Mouse (Mus musculus): ENCODE measurements at regions not wholly inside any gene's neighbourhood (a gene's known extent, or its start where the extent isn't known, plus 50 kb on each side); places are given as distances from the start of the nearest gene placed in this dataset.

GRCm38 (mm10) chr13:47955504-47955903, 305.5 kb upstream of the Id4 start:
- no peak for DNase-seq (ENCODE audit: low spot score in 2 of 2)

- no peak for DNase-seq (ENCODE audit: low spot score in 2 of 2)
These were observed 303.4 kb upstream of the Id4 start for GRCm38 (mm10) chr13:47957662-47958061.

DNA sequence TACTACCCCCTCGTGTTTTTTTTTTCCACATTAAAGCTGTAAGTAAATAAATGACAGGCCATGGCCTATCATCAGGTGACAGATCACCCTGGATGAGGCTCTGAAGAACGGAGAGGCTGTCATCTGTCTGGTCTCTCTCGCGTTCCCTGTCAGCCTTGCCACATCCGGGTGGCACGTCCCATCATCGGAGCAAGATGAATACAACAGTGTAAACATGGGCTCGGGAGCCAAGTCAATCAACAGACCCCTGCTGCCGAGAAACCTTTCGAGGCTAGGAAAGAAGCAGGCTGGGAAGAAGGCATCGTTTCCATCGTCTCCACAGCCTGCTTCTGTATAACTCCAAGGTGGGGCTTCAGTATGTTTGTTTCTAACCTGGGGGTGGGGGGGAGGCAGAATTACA, 286.8 kb upstream of the Id4 start:
- DNase-seq (ENCODE audit: low spot score in 2 of 2), result no peak

DNA sequence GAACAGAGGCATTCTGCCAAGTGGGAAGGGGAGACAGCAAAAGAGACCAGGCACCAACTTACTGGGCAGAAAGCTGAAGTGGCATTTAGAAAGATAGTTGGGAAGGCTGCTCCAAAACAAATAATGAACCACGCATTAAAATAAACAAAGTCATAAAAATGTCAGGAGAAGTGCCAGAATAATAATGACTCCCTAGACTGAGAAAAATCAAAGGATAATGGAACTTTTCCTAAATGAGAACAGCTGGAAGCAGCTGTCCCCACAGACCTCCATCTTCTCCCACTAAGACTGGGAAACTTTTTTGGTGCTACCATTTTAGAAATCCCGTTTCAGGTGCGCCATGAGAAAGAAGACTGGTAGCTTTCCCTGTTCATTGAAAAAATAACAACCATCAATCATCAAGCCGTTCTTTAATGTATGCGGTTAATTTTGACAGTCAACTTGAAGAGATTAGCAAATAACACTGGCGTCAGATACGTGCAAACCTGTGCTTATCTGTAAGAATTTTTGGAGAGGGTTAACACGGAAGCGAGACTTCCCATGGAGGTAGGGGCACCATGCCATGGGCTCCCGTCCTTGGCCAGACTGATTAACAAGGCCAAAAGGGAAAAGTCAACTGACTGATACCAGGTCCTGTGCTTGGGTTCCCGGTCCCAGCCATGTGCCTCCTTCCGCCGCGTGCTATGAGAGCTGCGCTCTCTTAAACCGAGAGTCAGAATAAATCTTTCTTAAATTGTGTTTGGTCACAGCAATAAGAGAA, 286.1 kb upstream of the Id4 start:
- no peak for DNase-seq (ENCODE audit: low spot score in 2 of 2)

DNA sequence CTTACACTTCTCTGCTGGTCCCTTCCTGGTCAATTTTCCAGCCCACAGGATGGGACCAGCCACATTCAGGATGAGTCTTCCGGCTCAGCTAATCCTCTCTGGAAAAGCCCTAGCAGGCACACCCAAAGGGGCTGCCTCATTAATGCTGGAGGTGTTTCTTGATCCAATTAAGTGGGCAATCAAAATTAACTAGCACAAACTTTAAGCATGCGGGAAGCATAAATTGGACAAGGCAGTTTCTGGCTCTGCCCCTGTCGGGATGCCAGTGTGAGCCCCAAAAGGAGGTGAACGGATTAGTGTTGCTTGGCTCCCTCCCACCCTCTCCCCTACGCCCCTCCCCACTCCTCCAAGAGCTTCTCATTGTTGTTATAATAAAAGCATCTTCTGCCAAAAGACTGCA, 262.5 kb upstream of the Id4 start:
- no peak for DNase-seq (ENCODE audit: low spot score in 2 of 2)

DNA sequence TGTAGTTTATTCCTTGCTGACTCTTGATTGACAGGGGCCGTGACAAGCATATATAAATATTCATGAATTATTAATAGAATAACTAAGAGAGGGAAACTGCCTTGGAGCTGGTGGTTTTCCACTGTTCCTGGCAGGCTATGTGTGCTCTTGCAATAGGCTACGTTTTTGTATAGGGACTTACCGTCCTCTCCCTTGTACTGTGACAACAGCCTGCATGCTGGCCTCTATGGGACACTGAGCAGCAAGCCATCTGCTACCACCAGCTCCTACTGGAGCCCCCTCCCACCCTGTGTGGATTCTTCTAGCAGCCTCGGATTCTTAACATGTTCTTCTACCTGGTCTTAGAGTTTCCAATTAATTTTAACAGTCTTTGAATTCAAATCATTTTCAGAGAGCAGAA, 261.6 kb upstream of the Id4 start:
- DNase-seq (ENCODE audit: low spot score in 2 of 2), result no peak

DNA sequence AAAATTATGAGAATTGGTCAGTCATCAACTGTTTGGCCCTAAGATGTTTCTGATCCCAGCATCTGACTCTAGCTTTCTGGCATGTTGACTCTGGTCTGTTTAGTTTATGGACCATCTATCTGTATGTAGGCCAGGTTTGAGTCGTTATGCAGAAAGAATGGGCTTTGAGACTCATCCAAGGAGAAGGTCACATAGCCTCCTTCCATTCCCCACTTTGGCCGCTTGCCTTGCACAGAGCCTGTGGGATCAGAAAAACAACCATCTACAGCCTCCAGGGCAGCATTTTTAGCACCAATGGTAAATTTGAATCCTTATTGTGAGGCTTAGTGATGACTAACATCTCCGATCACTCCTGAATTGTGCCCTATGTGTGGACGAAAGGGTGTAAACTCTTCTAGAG, 257.9 kb upstream of the Id4 start:
- no peak for DNase-seq (ENCODE audit: low spot score in 2 of 2)

DNA sequence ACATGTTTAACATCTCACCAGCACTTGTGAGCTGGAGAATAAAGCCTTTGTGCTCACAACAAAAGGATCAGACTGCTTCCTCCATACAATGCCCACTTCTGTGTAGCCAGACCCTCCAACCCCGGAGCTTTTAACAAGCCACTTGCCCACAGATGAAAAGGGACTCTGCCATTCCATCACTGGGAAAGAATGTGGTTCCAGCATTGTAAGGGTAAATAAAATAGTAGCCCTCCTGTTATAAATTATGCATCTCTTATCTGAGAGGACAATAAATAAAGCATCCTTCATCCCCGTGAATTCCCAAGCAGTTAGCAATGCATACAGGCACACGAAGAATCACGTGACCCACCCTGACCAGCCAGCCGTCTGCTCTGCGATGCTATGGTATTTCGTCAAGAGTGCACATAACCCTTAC, 247.7 kb upstream of the Id4 start:
- DNase-seq (ENCODE audit: low spot score in 2 of 2), result no peak

GRCm38 (mm10) chr13:48015296-48015695, 245.7 kb upstream of the Id4 start:
- no peak for DNase-seq (ENCODE audit: low spot score in 2 of 2)

DNA sequence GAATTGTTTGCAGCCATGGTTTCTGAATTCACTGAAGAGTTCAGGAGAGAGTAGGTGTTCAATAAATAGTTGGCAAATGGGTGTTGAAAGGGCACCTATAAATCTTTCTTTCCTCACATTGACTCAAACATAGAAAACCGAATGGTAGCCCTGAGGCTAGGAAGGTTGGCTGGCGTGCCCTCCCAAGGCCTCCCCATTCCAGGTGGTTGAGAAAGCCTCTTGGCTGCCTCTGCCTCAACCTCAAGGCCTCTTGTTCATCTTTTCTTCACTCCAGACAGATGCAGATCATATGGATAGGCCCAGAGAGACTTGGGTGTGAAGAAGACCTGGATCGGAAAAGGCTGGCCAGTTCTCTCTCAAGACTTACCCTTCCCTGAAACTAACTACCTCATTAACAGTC, 245.0 kb upstream of the Id4 start:
- no peak for DNase-seq (ENCODE audit: low spot score in 2 of 2)

GRCm38 (mm10) chr13:48016606-48017005, 244.4 kb upstream of the Id4 start:
- DNase-seq (ENCODE audit: low spot score in 2 of 2), result no peak

- no peak for DNase-seq (ENCODE audit: low spot score in 2 of 2)
These were observed 243.4 kb upstream of the Id4 start for GRCm38 (mm10) chr13:48017649-48018048.

DNA sequence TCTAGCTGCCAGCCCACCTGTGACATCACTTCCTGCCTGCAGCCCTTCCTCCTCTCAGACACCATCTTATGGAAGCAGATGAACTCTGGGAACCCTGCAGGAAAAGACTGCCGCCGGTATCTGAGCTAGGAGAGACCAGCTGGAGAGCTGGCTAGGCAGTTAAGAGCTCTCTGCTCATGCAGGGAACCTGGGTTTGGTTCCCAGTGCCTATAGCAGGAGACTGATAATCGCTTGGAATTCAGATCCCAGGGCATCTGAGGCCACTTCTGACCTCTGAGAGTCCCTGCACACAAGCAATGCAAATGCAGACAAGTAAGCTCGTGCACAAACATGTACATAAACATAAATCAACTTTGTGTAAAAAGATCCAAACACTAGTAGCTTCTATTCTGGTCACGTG, 242.4 kb upstream of the Id4 start:
- no peak for DNase-seq (ENCODE audit: low spot score in 2 of 2)

DNA sequence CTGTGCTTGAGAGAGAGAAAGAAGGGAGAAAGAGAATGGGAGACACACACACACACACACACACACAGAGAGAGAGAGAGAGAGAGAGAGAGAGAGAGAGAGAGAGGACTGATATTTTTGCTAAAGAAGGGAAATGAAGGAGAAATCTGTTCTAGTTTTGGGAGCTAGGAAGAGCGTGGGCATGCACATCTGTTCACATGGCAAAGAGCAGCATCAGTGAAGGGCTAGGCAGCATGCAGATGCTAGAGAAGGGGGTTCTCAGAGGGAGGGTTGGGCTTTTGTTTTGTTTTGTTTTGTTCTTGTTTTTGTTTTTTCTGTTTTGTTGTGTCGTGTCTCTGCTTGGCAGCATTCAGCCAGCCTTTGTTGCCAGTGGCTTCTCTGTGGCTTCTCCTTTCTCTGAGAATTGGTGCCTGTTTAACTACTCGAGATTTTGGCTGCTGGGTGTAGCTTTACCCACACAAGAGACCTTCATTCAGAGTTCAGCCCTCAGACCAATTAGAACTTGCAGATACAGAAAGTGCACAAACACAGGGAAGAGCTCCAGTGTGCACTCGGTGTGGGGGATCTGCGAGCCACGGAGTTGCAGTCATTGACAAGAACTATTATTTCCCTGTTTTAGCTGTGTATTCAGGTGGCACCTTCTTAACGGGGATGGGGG, 237.9 kb upstream of the Id4 start:
- no peak for DNase-seq (ENCODE audit: low spot score in 2 of 2)

GRCm38 (mm10) chr13:48027775-48028489, 233.1 kb upstream of the Id4 start:
- DNase-seq (ENCODE audit: low spot score in 2 of 2), result no peak

- DNase-seq (ENCODE audit: low spot score in 2 of 2), result no peak
These were observed 229.5 kb upstream of the Id4 start for GRCm38 (mm10) chr13:48031491-48031890.

DNA sequence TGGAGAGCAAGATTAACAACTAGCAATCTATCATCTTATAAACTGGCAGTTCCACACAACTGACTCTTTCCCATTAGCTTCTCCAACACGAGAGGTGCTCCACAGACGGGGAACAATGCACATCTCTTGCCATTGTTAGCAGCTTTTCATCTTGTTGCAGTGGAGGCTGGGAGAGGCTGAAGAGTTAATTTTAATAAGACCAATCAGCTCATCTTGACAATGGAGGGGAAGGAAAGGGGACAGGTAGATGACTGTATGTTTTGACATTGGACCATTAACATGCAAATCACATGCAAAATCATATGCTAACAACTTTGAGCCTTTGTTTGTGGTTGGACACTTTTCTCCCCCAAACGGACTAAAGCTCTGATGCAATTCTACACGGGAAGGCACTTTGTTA, 218.9 kb upstream of the Id4 start:
- DNase-seq (ENCODE audit: low spot score in 2 of 2), result no peak

DNA sequence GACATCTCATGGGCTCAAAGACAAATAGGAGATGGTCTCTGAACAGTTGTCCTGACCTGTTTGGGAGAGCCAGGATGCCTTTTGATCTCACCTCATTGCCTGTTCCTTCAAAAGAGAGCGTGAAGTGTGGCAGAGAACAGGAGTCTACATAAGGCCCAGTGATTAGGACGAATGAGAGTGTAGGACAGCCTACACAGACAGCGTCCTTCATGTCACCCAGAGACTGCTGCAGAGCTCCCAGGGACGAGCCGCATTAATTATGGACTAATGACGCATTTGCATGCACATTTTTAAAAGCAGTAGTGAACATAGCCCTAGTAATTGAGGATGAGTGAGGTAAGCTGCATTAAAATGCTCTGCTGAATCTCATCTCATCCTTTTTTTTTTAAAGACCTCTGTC, 218.5 kb upstream of the Id4 start:
- DNase-seq (ENCODE audit: low spot score in 2 of 2), result no peak

DNA sequence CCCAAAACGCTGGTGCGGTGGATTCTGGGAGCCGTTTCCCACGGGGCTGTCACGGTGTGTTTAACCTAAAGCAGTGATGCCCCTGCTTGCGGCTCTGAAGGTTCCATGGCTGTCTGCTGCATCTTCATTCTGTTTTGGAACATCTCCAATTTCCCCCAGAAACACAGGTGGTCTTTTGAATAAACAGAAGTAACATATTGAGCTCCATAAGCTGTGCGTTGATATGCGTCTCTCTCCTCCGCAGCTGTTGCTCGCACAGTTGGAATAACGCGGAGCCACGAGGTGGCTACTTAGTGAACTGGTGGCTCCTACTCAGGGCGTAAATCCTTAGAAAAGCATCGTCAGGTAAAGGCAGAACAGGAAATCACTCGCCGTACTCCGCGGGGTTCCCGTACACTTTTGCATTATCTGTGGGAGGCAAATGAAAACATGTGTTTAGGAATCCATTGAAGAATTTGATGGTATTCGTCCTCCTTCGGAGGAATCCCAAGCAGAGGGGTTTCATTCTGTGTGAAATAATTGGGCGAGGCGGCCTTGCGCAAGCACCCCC, 214.8 kb upstream of the Id4 start:
- DNase-seq (ENCODE audit: low spot score in 2 of 2), result no peak

DNA sequence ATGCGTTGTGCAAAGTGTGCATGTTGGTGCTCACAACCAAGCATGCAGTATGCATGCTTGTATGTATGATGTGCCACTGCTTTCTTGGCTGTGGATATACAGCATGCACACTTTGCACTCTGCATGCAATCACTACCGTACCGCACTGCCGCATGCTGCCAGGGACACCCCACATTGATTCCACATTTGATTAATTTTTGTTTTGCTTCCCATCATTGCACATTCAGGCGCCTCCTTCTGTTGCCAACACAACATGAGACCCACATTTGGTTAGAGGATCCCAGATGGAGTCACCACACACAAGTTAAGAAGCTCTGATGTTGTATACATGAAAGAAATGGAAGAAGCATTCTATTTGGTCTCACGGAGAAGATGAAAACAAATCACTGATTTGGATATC, 211.2 kb upstream of the Id4 start:
- no peak for DNase-seq (ENCODE audit: low spot score in 2 of 2)

- DNase-seq (ENCODE audit: low spot score in 2 of 2), result no peak
These were observed 186.4 kb upstream of the Id4 start for GRCm38 (mm10) chr13:48074630-48075029.

DNA sequence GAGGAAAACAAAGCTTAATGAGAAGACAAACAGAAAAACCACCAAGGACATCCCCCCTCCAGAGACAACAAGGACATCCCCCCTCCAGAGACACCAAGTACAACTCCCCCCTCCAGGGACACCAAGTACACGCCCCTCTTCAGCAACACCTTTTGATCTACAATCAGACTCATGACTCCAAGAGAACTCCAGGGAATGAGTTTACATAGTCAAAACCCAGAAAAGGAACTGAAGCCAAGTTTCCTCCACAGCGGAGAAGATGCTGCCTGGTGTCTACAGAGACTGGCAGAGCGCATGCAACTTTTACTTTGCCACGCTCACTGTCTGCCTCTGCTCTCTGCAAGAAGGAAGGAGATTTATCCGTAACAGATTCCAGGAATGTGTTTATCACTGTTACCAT, 185.7 kb upstream of the Id4 start:
- DNase-seq (ENCODE audit: low spot score in 2 of 2), result no peak

DNA sequence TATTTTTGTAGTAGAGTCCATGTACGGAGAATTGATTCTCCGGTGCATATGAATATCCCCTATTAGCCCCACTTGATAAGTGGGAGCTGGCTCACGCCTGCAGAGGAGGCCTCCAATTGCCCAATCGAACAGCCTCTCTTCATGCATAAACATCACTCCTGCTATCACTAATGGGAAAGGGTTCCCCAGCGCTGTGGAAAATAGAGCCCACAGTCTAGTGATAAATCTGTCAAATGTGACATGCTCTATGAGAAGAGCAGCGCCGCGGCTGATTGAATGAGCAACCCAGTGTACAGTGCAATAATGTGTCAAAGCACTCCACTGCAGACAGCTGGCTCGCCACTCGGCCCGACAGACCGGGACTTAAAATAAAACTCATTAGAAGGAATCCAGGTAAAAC, 182.8 kb upstream of the Id4 start:
- no peak for DNase-seq (ENCODE audit: low spot score in 2 of 2)

All from spleen, postnatal 10 days (tissue).